Mouse (Mus musculus): ENCODE results near the gene Parp3.

DNA sequence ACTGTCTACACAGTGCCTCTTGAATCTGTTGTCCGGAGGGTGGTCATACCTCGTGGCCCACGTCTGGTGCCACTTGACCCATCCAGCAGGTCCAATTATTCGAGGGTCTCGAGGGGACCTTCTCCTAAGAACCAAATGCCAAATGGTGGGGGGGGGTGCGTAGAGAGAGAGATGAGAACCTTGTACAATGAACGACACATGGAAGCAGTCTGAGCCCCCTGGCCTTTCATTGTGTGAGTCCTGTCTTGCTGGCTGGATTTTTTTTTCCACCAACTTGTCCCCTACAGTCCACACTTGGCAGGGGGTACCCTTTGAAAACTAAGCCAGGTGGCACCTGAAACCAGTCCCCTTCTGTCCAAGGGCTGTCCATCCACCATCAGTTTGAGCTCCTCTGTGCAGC lies 9.0 kb downstream of the Parp3 start:
- TF ChIP-seq CTCF (IDR thresholded peaks at IDR 0.05) (no peak), EP300 (IDR thresholded peaks at IDR 0.05) (no peak)

Data from lung, postnatal 0 days (tissue).